Mouse (Mus musculus): ENCODE data around the gene Wfikkn2. TPM values are rescaled to one million over a fixed set of nuclear protein-coding genes. Genes with fewer than 3 reads are reported as not detected.

The Wfikkn2 gene
- polyA plus RNA-seq, 1 experiment from 2014 or later = 1.2 TPM

DNA sequence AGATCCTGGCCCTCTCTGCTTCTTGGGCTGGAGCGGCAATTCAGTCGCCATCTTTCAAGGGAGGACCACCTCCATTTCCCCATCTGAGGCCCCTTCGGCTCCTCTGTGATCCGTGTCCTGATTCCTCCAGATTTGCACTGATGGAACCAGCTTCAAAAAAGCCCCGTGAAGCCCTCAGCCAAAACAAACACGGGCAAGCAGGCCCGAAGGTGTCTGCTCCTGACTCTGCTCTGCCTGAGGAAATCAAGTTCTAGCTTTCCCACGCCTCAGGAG, 920 bp upstream of the Wfikkn2 start:
- Histone ChIP-seq H3K36me3 (ENCODE audit: control insufficient read depth, insufficient read depth, low read length) (no peaks in the 10 kb centered on the region), H3K4me1 (ENCODE audit: control insufficient read depth, insufficient read depth, low read length) (peaks cover 39% of the 10 kb centered on the region), H3K27ac (ENCODE audit: low read depth, low read length) (peak overlapping the region; percentile 69; the same call in 1 of the 2 replicates), H3K4me2 (replicated peaks; ENCODE audit: low read depth, low read length) (no peak overlapping the region), H3K9me3 (ENCODE audit: control insufficient read depth, low read length) (no peaks in the 10 kb centered on the region), H3K9ac (ENCODE audit: low read depth, low read length) (0 out of 2 replicates have a peak overlapping the region, but pooled peaks have one; percentile 4), H3K4me3 (ENCODE audit: low read length) (no peak overlapping the region), H3K27me3 (ENCODE audit: control insufficient read depth, insufficient read depth, low read length) (no peaks in the 10 kb centered on the region)
- WGBS = 35% methylated on average over 8 of the region's 8 CpGs
- ATAC-seq (ENCODE audit: low FRiP score, low TSS enrichment) = no peak

GRCm38 (mm10) chr11:94244385-94244784, 1.4 kb downstream of the Wfikkn2 start:
- no peak overlapping the region for H3K9ac ChIP-seq (ENCODE audit: low read depth, low read length)
- no peak overlapping the region for H3K4me3 ChIP-seq (ENCODE audit: low read length)
- no peaks in the 10 kb centered on the region for H3K9me3 ChIP-seq (ENCODE audit: control insufficient read depth, low read length)
- H3K4me1 ChIP-seq (ENCODE audit: control insufficient read depth, insufficient read depth, low read length) = peaks cover 39% of the 10 kb centered on the region
- no peak overlapping the region for H3K27ac ChIP-seq (ENCODE audit: low read depth, low read length)
- no peaks in the 10 kb centered on the region for H3K27me3 ChIP-seq (ENCODE audit: control insufficient read depth, insufficient read depth, low read length)
- H3K4me2 ChIP-seq (replicated peaks; ENCODE audit: low read depth, low read length) = no peak overlapping the region
- 68% methylated on average over 9 of the region's 9 CpGs for WGBS
- no peaks in the 10 kb centered on the region for H3K36me3 ChIP-seq (ENCODE audit: control insufficient read depth, insufficient read depth, low read length)
- no peak for ATAC-seq (ENCODE audit: low FRiP score, low TSS enrichment)

GRCm38 (mm10) chr11:94243422-94244180, 2.2 kb downstream of the Wfikkn2 start:
- Histone ChIP-seq H3K27me3 (ENCODE audit: control insufficient read depth, insufficient read depth, low read length) (no peaks in the 10 kb centered on the region), H3K4me3 (ENCODE audit: low read length) (peak overlapping the region; percentile 28), H3K4me1 (ENCODE audit: control insufficient read depth, insufficient read depth, low read length) (peaks cover 39% of the 10 kb centered on the region), H3K36me3 (ENCODE audit: control insufficient read depth, insufficient read depth, low read length) (no peaks in the 10 kb centered on the region), H3K9ac (ENCODE audit: low read depth, low read length) (peak overlapping the region; percentile 51; the same call in 1 of the 2 replicates), H3K9me3 (ENCODE audit: control insufficient read depth, low read length) (no peaks in the 10 kb centered on the region), H3K27ac (ENCODE audit: low read depth, low read length) (peak overlapping the region; percentile 39; the same call in 1 of the 2 replicates), H3K4me2 (replicated peaks; ENCODE audit: low read depth, low read length) (peak overlapping the region; percentile 68)
- peak; percentile 13; the same call in 1 of the 2 replicates for ATAC-seq (ENCODE audit: low FRiP score, low TSS enrichment)
- 19% methylated on average over 15 of the region's 15 CpGs for WGBS

DNA sequence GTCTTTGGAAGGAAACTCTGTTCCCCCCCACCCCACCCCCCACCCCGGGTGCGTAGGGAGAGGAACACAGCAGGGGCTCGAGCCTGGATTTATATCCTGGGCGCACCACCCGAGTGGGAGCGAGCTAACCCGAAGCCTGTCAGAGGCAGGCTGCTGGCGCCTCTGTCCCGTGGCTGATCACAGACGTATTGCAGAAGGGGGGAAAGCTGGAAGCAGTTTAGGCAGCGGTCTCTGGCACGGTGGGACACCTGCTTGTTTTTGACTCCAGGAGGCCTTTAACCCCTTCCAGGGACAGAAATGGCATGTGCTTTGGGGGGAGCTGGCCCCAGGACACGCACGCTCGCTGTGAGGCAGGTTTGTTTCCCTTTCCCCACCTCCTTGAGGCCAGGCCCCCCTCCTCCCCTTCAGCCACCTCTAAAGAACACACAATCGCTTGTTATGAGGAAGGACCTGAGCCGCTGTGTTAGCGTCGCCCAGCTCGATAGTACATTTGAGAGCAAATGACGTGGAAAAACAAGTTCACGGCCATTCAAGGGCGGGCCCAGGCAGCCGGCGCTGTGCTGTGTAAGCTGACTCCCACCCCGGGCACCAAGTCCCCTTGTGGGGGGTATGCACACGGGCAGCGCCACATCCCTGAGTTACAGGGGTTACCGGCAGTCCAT, 2.9 kb downstream of the Wfikkn2 start:
- no peaks in the 10 kb centered on the region for H3K9me3 ChIP-seq (ENCODE audit: control insufficient read depth, low read length)
- WGBS = 3% methylated on average over 29 of the region's 29 CpGs
- peak overlapping the region; percentile 51 for H3K9ac ChIP-seq (ENCODE audit: low read depth, low read length)
- H3K27ac ChIP-seq (ENCODE audit: low read depth, low read length) = peak overlapping the region; percentile 39; the same call in 1 of the 2 replicates
- peak overlapping the region; percentile 28 for H3K4me3 ChIP-seq (ENCODE audit: low read length)
- H3K4me2 ChIP-seq (replicated peaks; ENCODE audit: low read depth, low read length) = peak overlapping the region; percentile 68
- no peaks in the 10 kb centered on the region for H3K36me3 ChIP-seq (ENCODE audit: control insufficient read depth, insufficient read depth, low read length)
- H3K4me1 ChIP-seq (ENCODE audit: control insufficient read depth, insufficient read depth, low read length) = peaks cover 39% of the 10 kb centered on the region
- no peaks in the 10 kb centered on the region for H3K27me3 ChIP-seq (ENCODE audit: control insufficient read depth, insufficient read depth, low read length)
- peak; percentile 60 for ATAC-seq (ENCODE audit: low FRiP score, low TSS enrichment)

DNA sequence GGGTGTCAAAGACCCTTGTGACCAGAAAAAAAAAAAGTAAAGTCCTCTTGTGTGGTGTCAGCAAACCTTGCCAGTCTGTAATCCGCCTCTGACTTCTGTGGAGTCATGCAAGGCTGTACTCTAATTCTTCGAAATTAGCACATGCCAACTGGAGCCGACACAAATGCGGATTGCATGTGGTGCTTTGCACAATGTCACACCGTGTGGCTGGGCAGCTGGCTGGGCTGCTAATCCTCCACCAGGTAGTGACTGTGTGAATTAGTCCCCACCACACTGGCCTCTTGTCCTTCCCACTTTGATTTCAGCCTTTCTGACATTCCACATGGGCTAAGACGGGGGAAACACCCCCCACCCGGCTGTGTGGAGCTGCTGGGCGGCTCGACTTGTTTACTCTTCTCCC, 6.1 kb downstream of the Wfikkn2 start:
- peaks cover 20% of the 10 kb centered on the region for H3K4me1 ChIP-seq (ENCODE audit: control insufficient read depth, insufficient read depth, low read length)
- H3K27me3 ChIP-seq (ENCODE audit: control insufficient read depth, insufficient read depth, low read length) = no peaks in the 10 kb centered on the region
- no peaks in the 10 kb centered on the region for H3K36me3 ChIP-seq (ENCODE audit: control insufficient read depth, insufficient read depth, low read length)
- H3K27ac ChIP-seq (ENCODE audit: low read depth, low read length) = no peak overlapping the region
- no peak overlapping the region for H3K4me2 ChIP-seq (replicated peaks; ENCODE audit: low read depth, low read length)
- WGBS = 42% methylated on average over 9 of the region's 9 CpGs
- no peak overlapping the region for H3K4me3 ChIP-seq (ENCODE audit: low read length)
- no peaks in the 10 kb centered on the region for H3K9me3 ChIP-seq (ENCODE audit: control insufficient read depth, low read length)
- ATAC-seq (ENCODE audit: low FRiP score, low TSS enrichment) = no peak
- H3K9ac ChIP-seq (ENCODE audit: low read depth, low read length) = no peak overlapping the region

GRCm38 (mm10) chr11:94238786-94239185, 7.0 kb downstream of the Wfikkn2 start:
- 89% methylated on average over 8 of the region's 8 CpGs for WGBS
- H3K9ac ChIP-seq (ENCODE audit: low read depth, low read length) = no peak overlapping the region
- ATAC-seq (ENCODE audit: low FRiP score, low TSS enrichment) = no peak
- H3K4me2 ChIP-seq (replicated peaks; ENCODE audit: low read depth, low read length) = no peak overlapping the region
- no peaks in the 10 kb centered on the region for H3K9me3 ChIP-seq (ENCODE audit: control insufficient read depth, low read length)
- no peaks in the 10 kb centered on the region for H3K36me3 ChIP-seq (ENCODE audit: control insufficient read depth, insufficient read depth, low read length)
- no peak overlapping the region for H3K4me3 ChIP-seq (ENCODE audit: low read length)
- peaks cover 16% of the 10 kb centered on the region for H3K4me1 ChIP-seq (ENCODE audit: control insufficient read depth, insufficient read depth, low read length)
- H3K27ac ChIP-seq (ENCODE audit: low read depth, low read length) = no peak overlapping the region
- no peaks in the 10 kb centered on the region for H3K27me3 ChIP-seq (ENCODE audit: control insufficient read depth, insufficient read depth, low read length)

- 36% methylated on average over 3 of the region's 3 CpGs for WGBS
- ATAC-seq (ENCODE audit: low FRiP score, low TSS enrichment) = peak; percentile 89
- no peaks in the 10 kb centered on the region for H3K4me1 ChIP-seq (ENCODE audit: control insufficient read depth, insufficient read depth, low read length)
- no peak overlapping the region for H3K27ac ChIP-seq (ENCODE audit: low read depth, low read length)
- no peak overlapping the region for H3K4me3 ChIP-seq (ENCODE audit: low read length)
- H3K9ac ChIP-seq (ENCODE audit: low read depth, low read length) = no peak overlapping the region
- H3K27me3 ChIP-seq (ENCODE audit: control insufficient read depth, insufficient read depth, low read length) = no peaks in the 10 kb centered on the region
- no peak overlapping the region for H3K4me2 ChIP-seq (replicated peaks; ENCODE audit: low read depth, low read length)
- H3K9me3 ChIP-seq (ENCODE audit: control insufficient read depth, low read length) = no peaks in the 10 kb centered on the region
- no peaks in the 10 kb centered on the region for H3K36me3 ChIP-seq (ENCODE audit: control insufficient read depth, insufficient read depth, low read length)
Measured at GRCm38 (mm10) chr11:94236074-94236473, 9.7 kb downstream of the Wfikkn2 start.

GRCm38 (mm10) chr11:94234857-94235256, 10.9 kb downstream of the Wfikkn2 start:
- Histone ChIP-seq H3K4me1 (ENCODE audit: control insufficient read depth, insufficient read depth, low read length) (no peaks in the 10 kb centered on the region), H3K4me3 (ENCODE audit: low read length) (no peak overlapping the region), H3K9ac (ENCODE audit: low read depth, low read length) (no peak overlapping the region), H3K27ac (ENCODE audit: low read depth, low read length) (no peak overlapping the region), H3K27me3 (ENCODE audit: control insufficient read depth, insufficient read depth, low read length) (no peaks in the 10 kb centered on the region), H3K4me2 (replicated peaks; ENCODE audit: low read depth, low read length) (no peak overlapping the region), H3K9me3 (ENCODE audit: control insufficient read depth, low read length) (no peaks in the 10 kb centered on the region), H3K36me3 (ENCODE audit: control insufficient read depth, insufficient read depth, low read length) (no peaks in the 10 kb centered on the region)
- no peak for ATAC-seq (ENCODE audit: low FRiP score, low TSS enrichment)
- WGBS = 87% methylated on average over 8 of the region's 8 CpGs

DNA sequence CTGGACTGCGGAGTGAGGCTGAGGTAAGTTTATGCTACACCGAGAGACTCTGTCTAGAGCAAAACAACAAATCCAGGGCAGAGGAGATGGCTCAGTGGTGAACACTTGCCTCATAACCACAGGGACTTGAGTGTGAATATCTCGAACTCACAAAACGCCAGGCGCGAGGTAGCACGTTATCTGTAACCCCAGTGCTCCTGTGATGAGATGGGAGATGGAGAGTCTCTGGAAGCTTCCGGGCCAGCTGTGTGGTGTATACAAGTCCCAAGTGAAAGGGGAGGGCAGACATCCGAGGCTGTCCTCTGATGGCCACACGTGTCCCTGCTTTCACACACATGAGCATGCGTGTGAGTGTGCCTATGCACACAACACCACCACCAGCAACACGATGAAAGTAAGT, 11.4 kb downstream of the Wfikkn2 start:
- WGBS = 88% methylated on average over 12 of the region's 12 CpGs
- no peak overlapping the region for H3K4me2 ChIP-seq (replicated peaks; ENCODE audit: low read depth, low read length)
- H3K27ac ChIP-seq (ENCODE audit: low read depth, low read length) = no peak overlapping the region
- no peak overlapping the region for H3K9ac ChIP-seq (ENCODE audit: low read depth, low read length)
- H3K36me3 ChIP-seq (ENCODE audit: control insufficient read depth, insufficient read depth, low read length) = no peaks in the 10 kb centered on the region
- no peaks in the 10 kb centered on the region for H3K9me3 ChIP-seq (ENCODE audit: control insufficient read depth, low read length)
- no peaks in the 10 kb centered on the region for H3K27me3 ChIP-seq (ENCODE audit: control insufficient read depth, insufficient read depth, low read length)
- no peak for ATAC-seq (ENCODE audit: low FRiP score, low TSS enrichment)
- no peak overlapping the region for H3K4me3 ChIP-seq (ENCODE audit: low read length)
- H3K4me1 ChIP-seq (ENCODE audit: control insufficient read depth, insufficient read depth, low read length) = no peaks in the 10 kb centered on the region

All from kidney, embryonic 14.5 days (tissue).